Mouse (Mus musculus) heart, embryonic 16.5 days (tissue): ENCODE measurements around the gene Tfdp2. TPM values are rescaled to one million over a fixed set of nuclear protein-coding genes. Genes with fewer than 3 reads are reported as not detected.
"Not testable (repeated sequence)": the region's sequence is repeated elsewhere in the genome, so short reads cannot be mapped to it uniquely, and the experiment has no call there.

Experiments
- ATAC-seq: fragments of 200-750 bp; cut with Nextera tagmentation; replicated peaks from 2 replicates; pipeline ENCODE4 v1.8.0; 2017; ENCODE audit warnings: moderate number of reproducible peaks; ENCODE audit not compliant: insufficient read depth, low FRiP score; ENCODE audit errors: extremely low read depth
- H3K27ac ChIP-seq: fragments of 300-500 bp; sonication (generic); 2 replicates; pipeline ENCODE4 v1.5.1; 2014; ENCODE audit warnings: mild to moderate bottlenecking, low read length, control low read depth, moderate library complexity
- H3K27me3 ChIP-seq: fragments of 300-500 bp; sonication (generic); 2 replicates; pipeline ENCODE4 v1.6.1; 2014; ENCODE audit warnings: low read length, mixed read lengths; ENCODE audit not compliant: control insufficient read depth, insufficient read depth
- H3K36me3 ChIP-seq: fragments of 300-500 bp; sonication (generic); 2 replicates; pipeline ENCODE4 v1.6.1; 2014; ENCODE audit not compliant: control insufficient read depth, insufficient read depth
- H3K4me1 ChIP-seq: fragments of 300-500 bp; sonication (generic); 2 replicates; pipeline ENCODE4 v1.6.1; 2014; ENCODE audit warnings: low read length, mixed read lengths; ENCODE audit not compliant: control insufficient read depth, insufficient read depth
- H3K4me2 ChIP-seq: fragments of 300-500 bp; sonication (generic); 2 replicates; pipeline ENCODE4 v1.6.1; 2014; ENCODE audit warnings: low read depth, mild to moderate bottlenecking, control low read depth, low read length
- H3K4me3 ChIP-seq: fragments of 300-500 bp; sonication (generic); 2 replicates; pipeline ENCODE4 v1.5.1; 2014; ENCODE audit warnings: mild to moderate bottlenecking, control low read depth, low read length
- H3K9ac ChIP-seq: fragments of 300-500 bp; sonication (generic); 2 replicates; pipeline ENCODE4 v1.6.1; 2014; ENCODE audit warnings: low read length, control low read depth
- H3K9me3 ChIP-seq: fragments of 300-500 bp; sonication (generic); replicated peaks from 2 replicates; pipeline ENCODE4 v1.6.1; 2016; ENCODE audit warnings: low read length; ENCODE audit not compliant: control insufficient read depth
- WGBS: fragments of 180-500 bp; shearing (Covaris S2); extraction: QIAGEN DNeasy Blood & Tissue Kit; methylation state at CpG from one replicate; pipeline ENCODE4 v1.1.7; 2014; 5-methylcytosine and 5-hydroxymethylcytosine counted together
- polyA plus RNA-seq: library from polyadenylated mRNA; unstranded; fragments of >200 nt; fragmentation: Nextera tagmentation; extraction: Ambion mirVana; gene quantifications from 2 replicates; pipeline ENCODE4 v1.2.1, GENCODE M21; 2015

Gene Tfdp2
- polyA plus RNA-seq, 1 experiment from 2014 or later: 34.2 TPM

GRCm38 (mm10) chr9:96331146-96331545 is 135.1 kb downstream of the Tfdp2 start:
- no peak overlapping the region for H3K9ac ChIP-seq
- H3K9me3 ChIP-seq: no peaks in the 10 kb centered on the region
- H3K4me1 ChIP-seq: peaks cover 8% of the 10 kb centered on the region
- no peak overlapping the region for H3K4me3 ChIP-seq
- no peak overlapping the region for H3K27ac ChIP-seq
- WGBS: 97% methylated on average over 5 of the region's 5 CpGs
- H3K27me3 ChIP-seq: no peaks in the 10 kb centered on the region
- H3K36me3 ChIP-seq: peaks cover 36% of the 10 kb centered on the region
- no peak for ATAC-seq
- H3K4me2 ChIP-seq: no peak overlapping the region

GRCm38 (mm10) chr9:96345750-96346149 is 149.7 kb downstream of the Tfdp2 start:
- WGBS: 92% methylated on average over 3 of the region's 3 CpGs
- no peak overlapping the region for H3K27ac ChIP-seq

GRCm38 (mm10) chr9:96348885-96349284 is 152.8 kb downstream of the Tfdp2 start:
- 0 out of 2 replicates have a peak, but pooled peaks have one; percentile 45 for ATAC-seq
- H3K36me3 ChIP-seq: peaks cover 6% of the 10 kb centered on the region
- no peak overlapping the region for H3K4me2 ChIP-seq
- no peak overlapping the region for H3K4me3 ChIP-seq
- 57% methylated on average over 5 of the region's 5 CpGs for WGBS
- peaks cover 23% of the 10 kb centered on the region for H3K4me1 ChIP-seq
- 0 out of 2 replicates have a peak overlapping the region, but pooled peaks have one; percentile 2 for H3K27ac ChIP-seq
- no peaks in the 10 kb centered on the region for H3K9me3 ChIP-seq
- H3K27me3 ChIP-seq: no peaks in the 10 kb centered on the region
- H3K9ac ChIP-seq: no peak overlapping the region; the same call in 1 of the 2 replicates

More at GRCm38 (mm10) chr9:96345750-96346149, 149.7 kb downstream of the Tfdp2 start:
- Histone ChIP-seq H3K27me3 (no peaks in the 10 kb centered on the region), H3K36me3 (peaks cover 14% of the 10 kb centered on the region), H3K9ac (no peak overlapping the region), H3K4me2 (no peak overlapping the region), H3K9me3 (no peaks in the 10 kb centered on the region), H3K4me1 (peaks cover 13% of the 10 kb centered on the region), H3K4me3 (no peak overlapping the region)
- no peak for ATAC-seq

GRCm38 (mm10) chr9:96350010-96350409 is 153.9 kb downstream of the Tfdp2 start:
- 33% methylated on average over 4 of the region's 4 CpGs for WGBS
- ATAC-seq: peak; percentile 69
- Histone ChIP-seq H3K9me3 (no peaks in the 10 kb centered on the region), H3K4me1 (peaks cover 27% of the 10 kb centered on the region), H3K27me3 (no peaks in the 10 kb centered on the region), H3K27ac (no peak overlapping the region), H3K9ac (no peak overlapping the region), H3K4me2 (no peak overlapping the region), H3K36me3 (0 out of 2 replicates have a peak, but pooled peaks cover under 1% of the 10 kb centered on the region), H3K4me3 (no peak overlapping the region)

GRCm38 (mm10) chr9:96350476-96350875 is 154.4 kb downstream of the Tfdp2 start:
- Histone ChIP-seq H3K4me2 (no peak overlapping the region), H3K9ac (no peak overlapping the region), H3K4me3 (no peak overlapping the region), H3K36me3 (no peaks in the 10 kb centered on the region), H3K9me3 (no peaks in the 10 kb centered on the region), H3K27ac (no peak overlapping the region), H3K4me1 (peaks cover 27% of the 10 kb centered on the region), H3K27me3 (no peaks in the 10 kb centered on the region)
- no peak for ATAC-seq
- WGBS: 50% methylated on average over 3 of the region's 3 CpGs

- H3K9me3 ChIP-seq, H3K36me3 ChIP-seq, H3K4me3 ChIP-seq, H3K9ac ChIP-seq, H3K4me2 ChIP-seq, ATAC-seq, H3K27me3 ChIP-seq, H3K27ac ChIP-seq: not testable (repeated sequence)
- peaks cover 27% of the 10 kb centered on the region for H3K4me1 ChIP-seq
- WGBS: 91% methylated on average over 6 of the region's 6 CpGs
Observed at GRCm38 (mm10) chr9:96351771-96352170, 155.7 kb downstream of the Tfdp2 start.

- ATAC-seq: no peak
- H3K27me3 ChIP-seq: no peaks in the 10 kb centered on the region
- H3K4me2 ChIP-seq: peak overlapping the region; percentile 23; the same call in 1 of the 2 replicates
- H3K9me3 ChIP-seq: no peaks in the 10 kb centered on the region
- H3K36me3 ChIP-seq: 0 out of 2 replicates have a peak, but pooled peaks cover 2% of the 10 kb centered on the region
- peaks cover 29% of the 10 kb centered on the region for H3K4me1 ChIP-seq
- H3K27ac ChIP-seq: peak overlapping the region; percentile 51
- no peak overlapping the region for H3K4me3 ChIP-seq
- no peak overlapping the region for H3K9ac ChIP-seq
- 74% methylated on average over 12 of the region's 12 CpGs for WGBS
Observed at GRCm38 (mm10) chr9:96353121-96353769, 157.2 kb downstream of the Tfdp2 start.

- ATAC-seq: 0 out of 2 replicates have a peak, but pooled peaks have one; percentile 29
- peaks cover 26% of the 10 kb centered on the region for H3K4me1 ChIP-seq
- H3K9ac ChIP-seq: peak overlapping the region; percentile 52; the same call in 1 of the 2 replicates
- peak overlapping the region; percentile 8 for H3K4me2 ChIP-seq
- WGBS: 27% methylated on average over 8 of the region's 8 CpGs
- peak overlapping the region; percentile 30 for H3K27ac ChIP-seq
- no peak overlapping the region for H3K4me3 ChIP-seq
- H3K27me3 ChIP-seq: no peaks in the 10 kb centered on the region
- H3K9me3 ChIP-seq: no peaks in the 10 kb centered on the region
- H3K36me3 ChIP-seq: 0 out of 2 replicates have a peak, but pooled peaks cover 2% of the 10 kb centered on the region
Observed at GRCm38 (mm10) chr9:96353799-96354198, 157.7 kb downstream of the Tfdp2 start.

- H3K27ac ChIP-seq: no peak overlapping the region
- 89% methylated on average over 3 of the region's 3 CpGs for WGBS
- H3K4me1 ChIP-seq: peaks cover 17% of the 10 kb centered on the region
- H3K27me3 ChIP-seq: no peaks in the 10 kb centered on the region
- H3K9me3 ChIP-seq: no peaks in the 10 kb centered on the region
- no peak overlapping the region for H3K4me2 ChIP-seq
- H3K9ac ChIP-seq: no peak overlapping the region
- H3K36me3 ChIP-seq: 0 out of 2 replicates have a peak, but pooled peaks cover 2% of the 10 kb centered on the region
- ATAC-seq: no peak
- no peak overlapping the region for H3K4me3 ChIP-seq
Observed at GRCm38 (mm10) chr9:96360056-96360455, 164.0 kb downstream of the Tfdp2 start.
